Mouse (Mus musculus): ENCODE results near the gene Slc38a8. TPM values are rescaled to one million over a fixed set of nuclear protein-coding genes. Genes with fewer than 3 reads are reported as not detected.

Gene Slc38a8
- polyA plus RNA-seq, 1 experiment from 2014 or later, result not detected

DNA sequence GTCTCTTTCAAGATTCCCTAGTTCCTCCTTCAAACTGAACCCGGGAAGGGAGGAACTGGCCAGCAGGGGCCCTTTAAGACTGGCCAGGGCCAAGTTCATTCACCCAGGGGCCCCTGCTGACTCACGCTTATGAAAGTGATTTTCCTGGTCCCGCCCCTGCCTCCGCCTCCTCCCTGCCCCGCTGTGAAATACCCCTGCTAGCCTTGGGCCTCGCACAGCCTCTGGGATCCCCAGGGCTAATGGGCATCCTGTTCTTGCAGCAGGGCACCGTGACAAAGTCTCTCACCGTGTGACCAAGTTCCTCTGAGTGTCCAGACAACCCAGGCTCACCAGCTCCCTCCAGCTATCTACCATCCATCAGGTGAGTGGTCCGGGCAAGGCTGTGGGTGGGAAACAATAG is 64.6 kb downstream of the Slc38a8 start:
- Histone ChIP-seq H3K4me3 (no peak overlapping the region), H3K4me2 (no peak overlapping the region), H3K36me3 (ENCODE audit: poor library complexity, severe bottlenecking) (no peaks in the 10 kb centered on the region), H3K9me3 (replicated peaks) (no peaks in the 10 kb centered on the region), H3K27me3 (0 out of 2 replicates have a peak, but pooled peaks cover 4% of the 10 kb centered on the region), H3K4me1 (peaks cover 12% of the 10 kb centered on the region; the same call in 1 of the 2 replicates), H3K9ac (no peak overlapping the region), H3K27ac (no peak overlapping the region)
- WGBS, result 19% methylated on average over 9 of the region's 9 CpGs
- ATAC-seq, result no peak

DNA sequence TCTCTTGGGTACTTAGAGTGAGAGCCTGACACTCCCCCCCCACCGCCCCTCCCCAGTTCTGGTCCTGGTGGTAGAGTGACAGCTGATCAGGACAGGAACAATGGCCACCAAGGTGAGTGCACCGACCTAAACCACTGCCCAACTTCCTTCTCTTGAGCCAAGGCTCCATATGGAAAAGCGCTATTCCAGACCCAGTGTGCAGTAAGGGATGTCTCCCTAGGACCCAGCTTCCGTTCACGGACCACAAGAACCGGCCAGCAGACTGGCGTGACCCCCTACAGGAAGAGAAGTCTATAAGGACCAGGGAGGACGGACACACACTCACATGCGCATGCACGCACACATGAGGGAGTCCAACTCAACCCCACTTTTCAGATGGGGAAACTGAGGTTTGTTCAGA is 65.2 kb downstream of the Slc38a8 start:
- H3K36me3 ChIP-seq (ENCODE audit: poor library complexity, severe bottlenecking), result no peaks in the 10 kb centered on the region
- H3K4me2 ChIP-seq, result no peak overlapping the region
- peaks cover 12% of the 10 kb centered on the region; the same call in 1 of the 2 replicates for H3K4me1 ChIP-seq
- no peak overlapping the region for H3K4me3 ChIP-seq
- H3K9me3 ChIP-seq (replicated peaks), result no peaks in the 10 kb centered on the region
- H3K27ac ChIP-seq, result no peak overlapping the region
- no peak for ATAC-seq
- 90% methylated on average over 10 of the region's 10 CpGs for WGBS
- H3K27me3 ChIP-seq, result 0 out of 2 replicates have a peak, but pooled peaks cover 4% of the 10 kb centered on the region
- no peak overlapping the region for H3K9ac ChIP-seq

DNA sequence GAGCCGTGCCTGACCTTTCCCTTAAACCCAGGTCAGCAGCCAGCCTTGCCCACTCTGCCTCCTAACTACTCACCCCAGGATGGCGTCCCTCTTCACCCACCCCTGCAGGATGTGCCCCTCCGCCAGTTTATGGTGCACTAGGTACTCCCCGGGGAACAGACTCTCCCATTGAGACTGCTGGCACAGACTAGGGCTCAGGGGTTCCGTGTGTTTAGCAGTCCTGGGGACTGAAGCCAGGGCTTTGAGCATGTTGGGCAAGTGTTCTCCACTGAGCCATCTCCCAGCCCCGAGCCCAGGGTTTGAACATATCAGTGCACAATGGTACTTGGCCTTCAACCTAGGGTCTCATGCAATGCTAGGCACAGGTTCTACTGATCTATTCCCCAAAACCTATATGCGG is 66.0 kb downstream of the Slc38a8 start:
- no peaks in the 10 kb centered on the region for H3K36me3 ChIP-seq (ENCODE audit: poor library complexity, severe bottlenecking)
- H3K9me3 ChIP-seq (replicated peaks), result no peaks in the 10 kb centered on the region
- no peak overlapping the region for H3K27ac ChIP-seq
- 87% methylated on average over 7 of the region's 7 CpGs for WGBS
- ATAC-seq, result no peak
- no peak overlapping the region for H3K4me3 ChIP-seq
- 0 out of 2 replicates have a peak, but pooled peaks cover 4% of the 10 kb centered on the region for H3K27me3 ChIP-seq
- H3K9ac ChIP-seq, result no peak overlapping the region
- no peak overlapping the region for H3K4me2 ChIP-seq
- H3K4me1 ChIP-seq, result peaks cover 7% of the 10 kb centered on the region; the same call in 1 of the 2 replicates

DNA sequence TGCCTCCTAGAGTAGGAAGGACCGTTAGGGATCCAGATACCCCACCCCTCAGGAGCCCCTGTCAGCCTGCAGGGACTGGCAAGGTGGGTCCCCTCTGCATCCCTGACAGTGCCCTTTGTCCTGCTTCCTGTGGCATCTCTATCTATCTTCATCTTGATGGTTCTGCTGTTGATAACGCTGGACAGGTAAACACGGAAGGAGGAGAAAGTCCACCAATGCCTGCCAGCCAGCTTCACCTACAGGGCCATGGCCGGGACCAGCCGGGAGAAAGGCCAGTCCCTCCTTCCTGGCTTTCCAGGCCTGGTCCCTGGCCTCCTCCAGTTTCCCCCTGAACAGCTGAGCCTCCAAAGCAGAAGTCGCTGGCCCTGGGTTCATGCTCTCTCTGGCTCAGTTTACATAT is 66.9 kb downstream of the Slc38a8 start:
- Histone ChIP-seq H3K36me3 (ENCODE audit: poor library complexity, severe bottlenecking) (no peaks in the 10 kb centered on the region), H3K4me3 (no peak overlapping the region), H3K27ac (no peak overlapping the region), H3K9me3 (replicated peaks) (no peaks in the 10 kb centered on the region), H3K27me3 (no peaks in the 10 kb centered on the region), H3K9ac (no peak overlapping the region), H3K4me1 (no peaks in the 10 kb centered on the region), H3K4me2 (no peak overlapping the region)
- ATAC-seq, result no peak
- 87% methylated on average over 6 of the region's 6 CpGs for WGBS

DNA sequence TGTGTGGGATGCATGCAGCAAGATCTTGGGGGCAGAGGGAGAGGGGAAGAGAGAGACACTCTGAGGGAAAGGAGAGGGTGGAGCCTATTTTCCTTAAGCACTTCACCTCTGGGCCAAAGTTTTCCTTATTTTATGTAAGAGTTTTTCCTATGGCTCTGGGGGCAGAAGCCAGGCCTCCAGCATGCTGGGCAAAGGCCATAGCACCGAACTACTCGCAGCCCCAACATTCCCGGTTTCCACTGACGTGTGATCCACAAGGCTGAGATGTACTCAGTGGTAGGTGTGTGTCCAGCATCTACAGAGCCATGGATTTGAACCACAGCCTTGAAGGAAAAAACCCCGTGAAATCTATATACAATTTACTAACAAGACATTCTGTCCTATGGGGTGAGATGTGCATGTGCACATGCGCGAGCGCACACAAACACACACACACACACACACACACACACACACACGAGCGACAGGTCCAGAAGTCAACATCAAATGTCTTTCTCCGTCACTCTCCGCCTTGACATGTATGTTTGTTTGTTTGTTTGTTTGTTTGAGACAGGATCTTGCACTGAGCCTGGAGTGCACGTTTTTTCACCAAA is 67.8 kb downstream of the Slc38a8 start, which contains the start of gene Osgin1:
Osgin1 (plus strand) TSS at position 543 of the 593 bp plus-strand sequence.
- no peak for ATAC-seq
- H3K9ac ChIP-seq, result no peak within 1 kb of the TSS
- no peaks in the 10 kb centered on the region for H3K9me3 ChIP-seq (replicated peaks)
- H3K27ac ChIP-seq, result no peak within 1 kb of the TSS
- H3K4me3 ChIP-seq, result no peak within 1 kb of the TSS
- H3K27me3 ChIP-seq, result no peaks in the 10 kb centered on the region
- no peaks in the 10 kb centered on the region for H3K36me3 ChIP-seq (ENCODE audit: poor library complexity, severe bottlenecking)
- H3K4me2 ChIP-seq, result no peak within 1 kb of the TSS
- WGBS, result 91% methylated on average over 13 of the region's 13 CpGs
- H3K4me1 ChIP-seq, result no peaks in the 10 kb centered on the region

DNA sequence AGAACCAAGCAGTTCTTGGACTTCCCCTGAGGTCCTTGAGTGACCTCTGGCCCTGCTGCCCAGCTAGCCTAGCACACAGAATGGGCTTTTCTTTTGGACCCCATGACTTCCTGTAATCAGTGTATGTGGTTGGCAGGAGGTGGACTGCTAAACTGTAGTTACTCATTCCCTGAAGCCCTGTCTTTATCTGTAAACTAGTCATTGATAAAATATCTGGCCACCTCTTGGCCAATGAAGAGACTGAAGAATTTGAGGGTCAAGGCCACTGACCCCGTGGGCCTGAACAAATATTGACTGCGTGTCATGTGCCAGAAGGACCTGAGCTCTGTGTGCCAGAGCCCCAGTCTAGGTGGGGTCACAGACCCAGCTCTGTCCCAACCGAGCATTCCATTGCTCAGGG is 69.1 kb downstream of the Slc38a8 start:
- Histone ChIP-seq H3K9ac (no peak overlapping the region), H3K27ac (no peak overlapping the region), H3K4me2 (no peak overlapping the region), H3K4me1 (no peaks in the 10 kb centered on the region), H3K36me3 (ENCODE audit: poor library complexity, severe bottlenecking) (no peaks in the 10 kb centered on the region), H3K27me3 (no peaks in the 10 kb centered on the region), H3K4me3 (no peak overlapping the region), H3K9me3 (replicated peaks) (no peaks in the 10 kb centered on the region)
- WGBS, result 61% methylated on average over 3 of the region's 3 CpGs
- no peak for ATAC-seq

DNA sequence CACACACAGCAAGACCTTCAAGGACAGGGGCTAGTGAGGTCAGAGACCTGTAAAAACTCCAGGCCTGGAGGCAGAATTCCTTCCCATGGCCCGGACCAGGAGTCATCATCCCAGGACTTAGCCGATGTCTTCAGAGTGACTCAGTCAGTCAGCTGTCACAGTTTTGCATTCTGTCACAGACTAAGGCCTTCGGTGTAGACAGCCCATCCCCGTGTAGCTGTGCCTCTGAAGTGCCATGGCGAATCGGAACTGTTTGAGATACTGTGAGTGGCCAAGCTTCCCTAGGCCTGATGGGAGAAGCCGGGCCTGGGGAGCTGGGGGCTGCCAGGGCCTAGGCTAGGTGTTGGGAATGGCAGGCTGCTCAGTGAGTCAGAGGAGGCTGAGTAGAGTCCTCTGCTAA is 70.8 kb downstream of the Slc38a8 start:
- H3K9ac ChIP-seq, result no peak overlapping the region
- H3K4me2 ChIP-seq, result no peak overlapping the region
- no peaks in the 10 kb centered on the region for H3K4me1 ChIP-seq
- no peak overlapping the region for H3K27ac ChIP-seq
- no peaks in the 10 kb centered on the region for H3K9me3 ChIP-seq (replicated peaks)
- H3K27me3 ChIP-seq, result no peaks in the 10 kb centered on the region
- ATAC-seq, result no peak
- 95% methylated on average over 7 of the region's 7 CpGs for WGBS
- H3K36me3 ChIP-seq (ENCODE audit: poor library complexity, severe bottlenecking), result no peaks in the 10 kb centered on the region
- no peak overlapping the region for H3K4me3 ChIP-seq

DNA sequence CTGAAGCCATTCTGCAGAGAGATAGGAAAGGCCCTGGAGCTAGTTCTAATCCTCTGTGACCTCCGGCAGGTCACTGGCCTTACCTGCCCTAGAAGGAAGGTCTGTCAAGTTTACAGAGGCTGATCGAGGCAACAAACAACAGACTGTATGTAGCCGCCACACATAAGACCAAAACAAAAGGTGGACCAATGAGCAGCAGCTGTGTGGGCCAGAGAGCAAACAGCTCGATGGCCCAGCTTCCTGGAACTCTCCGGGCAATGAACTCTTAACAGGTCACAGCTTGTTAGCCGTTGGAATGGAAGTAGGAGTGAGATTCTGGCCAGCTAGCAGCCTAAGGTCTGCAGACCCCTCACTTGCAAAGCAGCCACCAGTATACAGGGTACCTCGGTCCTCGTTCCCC is 71.2 kb downstream of the Slc38a8 start:
- Histone ChIP-seq H3K9me3 (replicated peaks) (no peaks in the 10 kb centered on the region), H3K27ac (no peak overlapping the region), H3K4me3 (no peak overlapping the region), H3K4me1 (no peaks in the 10 kb centered on the region), H3K4me2 (no peak overlapping the region), H3K9ac (no peak overlapping the region), H3K36me3 (ENCODE audit: poor library complexity, severe bottlenecking) (no peaks in the 10 kb centered on the region), H3K27me3 (no peaks in the 10 kb centered on the region)
- no peak for ATAC-seq
- 86% methylated on average over 8 of the region's 8 CpGs for WGBS

Other genes with a start within 250 kb of the Slc38a8 start
- gene Hsbp1, start 157.2 kb downstream of the Slc38a8 start, polyA plus RNA-seq (2015; fragmentation: Nextera tagmentation; extraction: Ambion mirVana), result 465 and 467 TPM in 2 replicates
- 11.0 and 11.1 TPM in 2 replicates for gene Mlycd, start 106.8 kb downstream of the Slc38a8 start, polyA plus RNA-seq (2015; fragmentation: Nextera tagmentation; extraction: Ambion mirVana)
- 0.14 and 0.37 TPM in 2 replicates for gene Osgin1, start 67.6 kb downstream of the Slc38a8 start, polyA plus RNA-seq (2015; fragmentation: Nextera tagmentation; extraction: Ambion mirVana)
- gene Necab2, start 55.0 kb downstream of the Slc38a8 start, polyA plus RNA-seq (2015; fragmentation: Nextera tagmentation; extraction: Ambion mirVana), result 13.3 and 15.3 TPM in 2 replicates
- gene Mbtps1, start 57.0 kb upstream of the Slc38a8 start, polyA plus RNA-seq (2015; fragmentation: Nextera tagmentation; extraction: Ambion mirVana), result 67.2 and 70.5 TPM in 2 replicates
- gene Hsdl1, start 73.5 kb upstream of the Slc38a8 start, polyA plus RNA-seq (2015; fragmentation: Nextera tagmentation; extraction: Ambion mirVana), result 109 and 130 TPM in 2 replicates
- gene Dnaaf1, start 73.5 kb upstream of the Slc38a8 start, polyA plus RNA-seq (2015; fragmentation: Nextera tagmentation; extraction: Ambion mirVana), result 0.19 and 0.62 TPM in 2 replicates
- 15.2 and 16.8 TPM in 2 replicates for gene Taf1c, start 103.5 kb upstream of the Slc38a8 start, polyA plus RNA-seq (2015; fragmentation: Nextera tagmentation; extraction: Ambion mirVana)
- not detected in 2 replicates for gene Adad2, start 111.0 kb upstream of the Slc38a8 start, polyA plus RNA-seq (2015; fragmentation: Nextera tagmentation; extraction: Ambion mirVana)
- gene Kcng4, start 134.0 kb upstream of the Slc38a8 start, polyA plus RNA-seq (2015; fragmentation: Nextera tagmentation; extraction: Ambion mirVana), result 0.17 TPM in 1 of 2 replicates, not detected in the other
- gene Wfdc1, start 164.7 kb upstream of the Slc38a8 start, polyA plus RNA-seq (2015; fragmentation: Nextera tagmentation; extraction: Ambion mirVana), result 0.76 and 1.7 TPM in 2 replicates
- gene Atp2c2, start 198.3 kb upstream of the Slc38a8 start, polyA plus RNA-seq (2015; fragmentation: Nextera tagmentation; extraction: Ambion mirVana), result not detected in 2 replicates

Measured in forebrain, embryonic 13.5 days (tissue).